Mouse (Mus musculus) CH12.LX (cell line): ENCODE measurements around the gene Mrps12.

Source experiments
- CHD1 ChIP-seq: IDR thresholded peaks from 2 replicates; pipeline ENCODE4 v1.6.1; 2012; ENCODE audit warnings: low read depth, low read length, improper control_type of control experiment, inconsistent platforms
- CTCF ChIP-seq, 2 experiments: IDR thresholded peaks in 1 of 2; conservative IDR thresholded peaks in 1 of 2; 2 replicates each; pipeline ENCODE4 v1.5.1; 2011 to 2012; ENCODE audit warnings: low read depth in 2 of 2, low read length in 2 of 2, improper control_type of control experiment in 1 of 2, inconsistent platforms in 1 of 2, mild to moderate bottlenecking in 1 of 2, moderate library complexity in 1 of 2
- ETS1 ChIP-seq: conservative IDR thresholded peaks from 2 replicates; pipeline ENCODE4 v1.6.1; 2012; ENCODE audit warnings: low read depth, mild to moderate bottlenecking, inconsistent platforms, low read length, improper control_type of control experiment, moderate library complexity
- IRF4 ChIP-seq: IDR thresholded peaks from 2 replicates; pipeline ENCODE4 v1.6.1; 2014; ENCODE audit warnings: low read depth, mild to moderate bottlenecking, inconsistent platforms, low read length, improper control_type of control experiment
- MAFK ChIP-seq: IDR thresholded peaks from 2 replicates; pipeline ENCODE4 v1.6.1; 2011; ENCODE audit warnings: low read length, improper control_type of control experiment; ENCODE audit not compliant: insufficient replicate concordance
- MAZ ChIP-seq: IDR thresholded peaks from 2 replicates; pipeline ENCODE4 v1.6.1; 2012; ENCODE audit warnings: low read depth, mild to moderate bottlenecking, inconsistent platforms, low read length, improper control_type of control experiment, moderate library complexity
- NELFE ChIP-seq: IDR thresholded peaks from 2 replicates; pipeline ENCODE4 v1.6.1; 2011; ENCODE audit warnings: low read depth, low read length, improper control_type of control experiment
- POLR2A ChIP-seq: IDR thresholded peaks from 2 replicates; pipeline ENCODE4 v1.6.1; 2011; ENCODE audit warnings: low read depth, mild to moderate bottlenecking, improper control_type of control experiment, low read length
- RCOR1 ChIP-seq: conservative IDR thresholded peaks from 2 replicates; pipeline ENCODE4 v1.6.1; 2012; ENCODE audit warnings: low read depth, mild to moderate bottlenecking, inconsistent platforms, low read length, improper control_type of control experiment
- UBTF ChIP-seq: IDR thresholded peaks from 2 replicates; pipeline ENCODE4 v1.6.1; 2012; ENCODE audit warnings: low read depth, mild to moderate bottlenecking, inconsistent platforms, low read length, improper control_type of control experiment, moderate library complexity

DNA sequence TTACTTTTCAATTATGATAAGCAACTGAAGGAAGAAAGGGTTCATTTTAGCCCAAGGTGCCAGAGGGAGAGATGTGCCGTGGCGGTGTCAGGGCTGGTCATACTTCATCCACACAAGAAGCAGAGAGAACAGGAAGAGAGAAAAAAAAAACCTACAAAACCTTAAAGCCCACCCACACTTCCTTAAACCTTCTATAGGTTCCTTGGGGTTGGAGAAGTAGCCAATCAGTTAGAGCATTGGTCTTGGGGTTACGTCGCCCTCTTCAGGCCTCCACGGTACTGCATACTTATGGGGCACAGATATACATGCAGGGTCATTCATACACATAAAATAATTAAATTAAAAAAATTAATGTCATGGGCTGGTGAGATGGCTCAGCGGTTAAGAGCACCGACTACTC lies 19.5 kb downstream of the Mrps12 start:
- TF ChIP-seq IRF4: no peak
- no peak for TF ChIP-seq ETS1
- no peak for TF ChIP-seq CHD1
- TF ChIP-seq MAFK: no peak
- peak in 1 of 2 experiments; percentile 45; a peak in 1 of 4 replicates for TF ChIP-seq CTCF (conservative IDR thresholded peaks at IDR 0.05 in 1 of 2, IDR thresholded peaks at IDR 0.05 in 1 of 2; ENCODE audit: low read depth in 2 of 2, low read length in 2 of 2)
- no peak for TF ChIP-seq RCOR1
- TF ChIP-seq NELFE: no peak
- TF ChIP-seq POLR2A: no peak
- no peak for TF ChIP-seq MAZ
- no peak for TF ChIP-seq UBTF
